Mouse (Mus musculus) intestine, embryonic 16.5 days (tissue): ENCODE measurements around the gene Cmss1. TPM values are rescaled to one million over a fixed set of nuclear protein-coding genes. Genes with fewer than 3 reads are reported as not detected.

ENCODE experiments used
- ATAC-seq: fragments of 200-750 bp; cut with Nextera tagmentation; 2 replicates; pipeline ENCODE4 v1.8.0; 2017; ENCODE audit warnings: moderate TSS enrichment, moderate library complexity
- H3K27ac ChIP-seq: fragments of 300-500 bp; sonication (generic); 2 replicates; pipeline ENCODE4 v1.5.1; 2014; ENCODE audit warnings: mild to moderate bottlenecking, low read length
- H3K27me3 ChIP-seq: fragments of 300-500 bp; sonication (generic); replicated peaks from 2 replicates; pipeline ENCODE4 v1.6.1; 2014; ENCODE audit warnings: low read length, control low read depth, mixed read lengths; ENCODE audit not compliant: control insufficient read depth, insufficient read depth
- H3K36me3 ChIP-seq: fragments of 300-500 bp; sonication (generic); 2 replicates; pipeline ENCODE4 v1.6.1; 2014; ENCODE audit warnings: low read length, control low read depth; ENCODE audit not compliant: control insufficient read depth, insufficient read depth
- H3K4me1 ChIP-seq: fragments of 300-500 bp; sonication (generic); 2 replicates; pipeline ENCODE4 v1.6.1; 2014; ENCODE audit warnings: low read length, control low read depth, mixed read lengths; ENCODE audit not compliant: control insufficient read depth, insufficient read depth
- H3K4me2 ChIP-seq: fragments of 300-500 bp; sonication (generic); 2 replicates; pipeline ENCODE4 v1.6.1; 2014; ENCODE audit warnings: low read depth, low read length, control low read depth
- H3K4me3 ChIP-seq: fragments of 300-500 bp; sonication (generic); 2 replicates; pipeline ENCODE4 v1.5.1; 2014; ENCODE audit warnings: mild to moderate bottlenecking, low read length
- H3K9ac ChIP-seq: fragments of 300-500 bp; sonication (generic); 2 replicates; pipeline ENCODE4 v1.6.1; 2014; ENCODE audit warnings: low read depth, low read length
- H3K9me3 ChIP-seq: fragments of 300-500 bp; sonication (generic); 2 replicates; pipeline ENCODE4 v1.6.1; 2016; ENCODE audit warnings: low read length, control low read depth; ENCODE audit not compliant: control insufficient read depth
- WGBS: fragments of 180-500 bp; shearing (Covaris S2); extraction: QIAGEN DNeasy Blood & Tissue Kit; methylation state at CpG from one replicate; pipeline ENCODE4 v1.1.7; 2014; 5-methylcytosine and 5-hydroxymethylcytosine counted together
- polyA plus RNA-seq: library from polyadenylated mRNA; unstranded; fragments of >200 nt; fragmentation: Nextera tagmentation; extraction: Ambion mirVana; gene quantifications from 2 replicates; pipeline ENCODE4 v1.2.1, GENCODE M21; 2015

Gene Cmss1
- polyA plus RNA-seq, 1 experiment from 2014 or later, result 41.4 TPM

DNA sequence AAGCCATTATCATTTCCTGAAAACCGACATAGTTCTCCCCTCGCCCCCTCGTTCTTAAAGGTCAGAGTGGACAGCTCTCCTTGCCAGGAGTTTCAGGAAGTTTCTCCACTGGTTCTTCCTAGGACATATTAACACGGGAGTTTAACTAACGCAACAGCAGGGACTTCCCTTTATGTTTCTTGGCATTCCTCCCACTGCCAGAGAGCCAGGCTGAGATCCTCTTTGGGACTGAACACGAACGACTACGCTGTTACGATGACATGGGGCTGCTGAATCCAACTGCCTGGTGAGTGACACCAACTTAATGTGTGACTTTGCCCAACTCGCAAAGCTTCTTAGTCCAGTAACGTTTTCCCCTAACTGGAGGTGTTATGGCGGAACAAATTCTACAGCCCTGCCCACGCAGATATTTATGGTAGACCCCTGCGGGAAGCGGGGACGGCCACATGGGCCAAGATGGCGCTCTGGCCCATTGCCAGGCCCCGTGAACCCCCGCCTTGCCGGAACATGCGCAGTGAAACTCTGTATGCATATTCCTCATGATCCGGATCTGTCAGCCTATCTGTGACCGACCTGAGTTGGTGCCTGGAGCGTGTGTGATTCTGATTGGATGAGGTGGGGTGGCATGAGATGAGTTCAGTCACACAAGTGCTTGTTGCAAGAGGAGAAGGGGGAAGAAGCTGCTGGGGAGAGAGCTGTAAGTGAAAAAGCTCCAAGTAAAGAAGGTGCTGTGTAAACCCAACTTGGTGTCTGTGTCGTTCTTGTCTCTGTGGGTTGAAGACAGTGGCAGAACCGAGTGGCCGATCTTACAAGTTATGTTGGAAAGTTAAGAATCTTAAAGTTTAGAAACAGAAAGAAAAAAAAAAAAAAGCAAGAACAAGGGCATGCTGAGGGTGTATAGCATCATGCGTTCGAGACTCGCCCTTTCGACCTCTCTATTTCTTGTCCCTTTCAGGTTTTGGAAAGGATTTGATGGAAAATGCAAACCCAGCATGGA, 326.1 kb downstream of the Cmss1 start:
- no peak for ATAC-seq
- Histone ChIP-seq H3K4me3 (no peak overlapping the region), H3K9ac (no peak overlapping the region), H3K27me3 (no peaks in the 10 kb centered on the region), H3K27ac (no peak overlapping the region), H3K4me1 (no peaks in the 10 kb centered on the region), H3K36me3 (no peaks in the 10 kb centered on the region), H3K4me2 (no peak overlapping the region), H3K9me3 (no peaks in the 10 kb centered on the region)
- 85% methylated on average over 31 of the region's 31 CpGs for WGBS

DNA sequence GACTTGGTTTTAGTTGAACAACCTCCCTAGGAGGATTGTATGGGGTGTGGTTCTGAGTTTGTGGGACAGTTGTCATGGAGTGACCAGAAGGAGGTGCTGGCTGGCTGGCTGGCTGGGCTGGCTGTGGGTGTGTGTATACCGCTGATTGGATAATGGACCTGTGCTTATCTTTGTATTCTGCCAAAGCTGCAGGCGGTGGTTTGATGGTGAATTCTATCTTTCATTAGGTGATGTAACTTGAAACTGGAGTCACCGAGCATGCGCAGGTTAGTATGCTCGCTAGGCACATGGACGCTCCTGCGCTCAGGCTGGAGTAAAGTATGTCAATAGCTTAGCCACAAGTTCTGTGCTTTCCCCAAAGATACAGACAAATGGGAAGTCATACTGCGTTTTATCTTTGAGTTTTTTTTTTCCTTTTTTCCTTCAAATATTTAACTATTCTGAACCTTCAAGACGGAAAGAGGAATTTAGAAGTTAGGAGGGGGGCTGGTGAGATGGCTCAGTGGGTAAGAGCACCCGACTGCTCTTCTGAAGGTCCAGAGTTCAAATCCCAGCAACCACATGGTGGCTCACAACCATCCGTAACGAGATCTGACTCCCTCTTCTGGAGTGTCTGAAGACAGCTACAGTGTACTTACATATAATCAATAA, 327.6 kb downstream of the Cmss1 start:
- ATAC-seq, result no peak
- Histone ChIP-seq H3K9me3 (no peaks in the 10 kb centered on the region), H3K4me1 (no peaks in the 10 kb centered on the region), H3K27ac (no peak overlapping the region), H3K4me2 (no peak overlapping the region), H3K36me3 (no peaks in the 10 kb centered on the region), H3K9ac (no peak overlapping the region), H3K27me3 (no peaks in the 10 kb centered on the region), H3K4me3 (no peak overlapping the region)
- WGBS, result 84% methylated on average over 10 of the region's 12 CpGs

DNA sequence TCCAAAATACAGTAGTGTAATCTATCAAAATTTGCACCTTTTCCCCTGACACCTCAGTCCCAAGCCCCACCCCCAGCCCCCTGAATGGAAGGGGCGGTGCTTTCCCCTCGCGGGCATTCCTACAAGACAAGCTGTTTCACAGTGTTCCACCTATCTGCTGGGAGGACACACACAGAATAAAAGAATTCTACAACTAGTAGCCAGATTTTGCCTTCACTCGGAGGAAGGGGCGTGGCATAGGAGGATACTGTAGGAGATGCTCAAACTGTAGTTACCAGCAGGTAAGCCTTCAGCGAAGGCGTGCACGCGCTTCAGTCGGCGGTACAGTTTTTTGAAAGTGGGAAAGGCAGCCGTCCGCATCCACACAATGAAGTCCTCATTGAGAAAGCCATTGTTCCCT, 336.9 kb downstream of the Cmss1 start:
- Histone ChIP-seq H3K36me3 (no peaks in the 10 kb centered on the region), H3K4me2 (no peak overlapping the region), H3K4me3 (no peak overlapping the region), H3K4me1 (peaks cover 2% of the 10 kb centered on the region; the same call in 1 of the 2 replicates), H3K9ac (no peak overlapping the region), H3K9me3 (no peaks in the 10 kb centered on the region), H3K27ac (no peak overlapping the region), H3K27me3 (no peaks in the 10 kb centered on the region)
- WGBS, result 94% methylated on average over 13 of the region's 13 CpGs
- no peak for ATAC-seq

DNA sequence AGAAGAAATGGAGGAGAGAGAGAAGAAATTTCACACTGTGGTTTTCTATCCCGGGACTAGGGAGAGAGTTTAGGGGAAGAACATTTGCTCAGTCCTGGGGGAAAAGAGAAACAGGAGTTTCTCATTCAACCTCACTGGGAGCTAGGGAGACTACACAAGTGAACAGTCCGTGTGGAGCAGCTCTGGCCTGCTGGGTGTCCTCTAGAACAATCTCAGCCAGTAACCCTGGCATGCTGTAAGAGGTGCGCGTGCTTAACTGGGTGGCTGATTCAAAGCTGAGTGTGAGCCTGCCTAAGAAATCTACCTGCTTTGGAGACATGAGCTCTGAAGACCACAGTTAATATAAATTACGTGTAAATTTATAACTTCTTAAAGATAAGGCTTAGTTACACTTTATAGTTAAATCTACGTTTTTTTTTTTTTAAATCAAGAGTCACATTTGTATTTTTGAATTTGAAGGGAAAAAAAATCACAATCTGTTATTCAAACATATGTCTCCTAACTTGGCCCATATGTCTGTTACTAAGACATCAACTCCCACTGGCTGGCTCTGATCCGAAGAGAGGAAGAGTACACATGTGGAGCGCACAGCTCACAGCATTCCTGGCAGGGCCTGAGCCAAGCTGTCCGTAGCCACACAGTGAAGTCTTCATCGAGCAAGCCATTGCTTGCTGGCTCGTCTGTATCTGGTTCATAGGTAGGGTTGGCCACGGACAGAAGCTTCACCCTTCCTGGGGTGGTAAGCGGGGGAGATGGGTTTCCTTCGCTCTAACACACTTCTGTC, 338.4 kb downstream of the Cmss1 start:
- H3K9me3 ChIP-seq, result no peaks in the 10 kb centered on the region
- no peaks in the 10 kb centered on the region for H3K36me3 ChIP-seq
- H3K9ac ChIP-seq, result no peak overlapping the region
- 84% methylated on average over 14 of the region's 14 CpGs for WGBS
- no peaks in the 10 kb centered on the region for H3K27me3 ChIP-seq
- no peak for ATAC-seq
- H3K4me1 ChIP-seq, result peaks cover 2% of the 10 kb centered on the region; the same call in 1 of the 2 replicates
- H3K27ac ChIP-seq, result no peak overlapping the region
- H3K4me2 ChIP-seq, result no peak overlapping the region
- H3K4me3 ChIP-seq, result no peak overlapping the region

DNA sequence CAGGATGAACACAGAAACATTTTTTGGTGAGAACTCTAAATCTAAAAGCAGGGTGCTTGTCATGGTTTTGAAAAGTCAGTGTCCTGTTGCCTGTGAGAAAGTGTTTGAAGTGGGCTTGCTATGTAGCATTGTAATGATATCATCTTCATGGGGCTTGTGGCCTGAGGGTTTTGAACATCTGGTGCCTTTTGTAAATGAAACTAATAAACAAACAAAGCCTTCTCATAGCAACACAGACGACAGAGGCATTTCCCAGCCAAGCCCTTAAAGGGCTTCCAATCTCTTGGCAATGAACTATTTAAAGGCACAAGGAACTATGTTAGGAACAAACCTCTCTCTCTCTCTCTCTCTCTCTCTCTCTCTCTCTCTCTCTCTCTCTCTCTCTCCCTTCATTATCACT, 339.6 kb downstream of the Cmss1 start:
- 4% methylated on average over 1 of the region's 1 CpGs for WGBS
- peak; percentile 58; the same call in 1 of the 2 replicates for ATAC-seq

DNA sequence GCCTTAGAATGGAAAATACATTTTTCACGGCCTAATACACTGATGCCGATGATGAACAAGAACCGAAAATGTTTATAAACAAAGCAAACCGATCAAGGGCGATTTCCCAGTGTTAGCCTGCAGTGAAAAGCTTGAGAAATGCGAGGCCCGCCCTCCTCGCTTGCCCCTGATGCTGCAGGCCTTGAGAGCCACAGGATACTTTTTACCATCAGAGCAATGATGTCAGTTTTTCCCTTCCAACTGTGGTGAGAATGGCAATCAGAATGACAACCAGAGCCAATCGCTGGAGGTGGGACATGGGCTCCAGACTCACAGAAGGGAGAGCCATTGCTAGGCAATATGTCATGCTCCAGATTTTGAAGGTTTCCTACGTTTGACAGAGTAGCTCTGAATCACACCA, 346.5 kb downstream of the Cmss1 start:
- Histone ChIP-seq H3K27me3 (no peaks in the 10 kb centered on the region), H3K9me3 (no peaks in the 10 kb centered on the region), H3K36me3 (no peaks in the 10 kb centered on the region), H3K9ac (no peak overlapping the region), H3K4me2 (no peak overlapping the region), H3K27ac (no peak overlapping the region), H3K4me1 (no peaks in the 10 kb centered on the region), H3K4me3 (no peak overlapping the region)
- WGBS, result 77% methylated on average over 10 of the region's 10 CpGs
- ATAC-seq, result no peak

More for the DNA sequence above, 339.6 kb downstream of the Cmss1 start:
- no peak overlapping the region for H3K4me2 ChIP-seq
- no peak overlapping the region for H3K4me3 ChIP-seq
- H3K36me3 ChIP-seq, result no peaks in the 10 kb centered on the region
- no peaks in the 10 kb centered on the region for H3K9me3 ChIP-seq
- peak overlapping the region; percentile 45 for H3K27ac ChIP-seq
- H3K9ac ChIP-seq, result no peak overlapping the region
- no peaks in the 10 kb centered on the region for H3K27me3 ChIP-seq
- H3K4me1 ChIP-seq, result peaks cover 2% of the 10 kb centered on the region; the same call in 1 of the 2 replicates

DNA sequence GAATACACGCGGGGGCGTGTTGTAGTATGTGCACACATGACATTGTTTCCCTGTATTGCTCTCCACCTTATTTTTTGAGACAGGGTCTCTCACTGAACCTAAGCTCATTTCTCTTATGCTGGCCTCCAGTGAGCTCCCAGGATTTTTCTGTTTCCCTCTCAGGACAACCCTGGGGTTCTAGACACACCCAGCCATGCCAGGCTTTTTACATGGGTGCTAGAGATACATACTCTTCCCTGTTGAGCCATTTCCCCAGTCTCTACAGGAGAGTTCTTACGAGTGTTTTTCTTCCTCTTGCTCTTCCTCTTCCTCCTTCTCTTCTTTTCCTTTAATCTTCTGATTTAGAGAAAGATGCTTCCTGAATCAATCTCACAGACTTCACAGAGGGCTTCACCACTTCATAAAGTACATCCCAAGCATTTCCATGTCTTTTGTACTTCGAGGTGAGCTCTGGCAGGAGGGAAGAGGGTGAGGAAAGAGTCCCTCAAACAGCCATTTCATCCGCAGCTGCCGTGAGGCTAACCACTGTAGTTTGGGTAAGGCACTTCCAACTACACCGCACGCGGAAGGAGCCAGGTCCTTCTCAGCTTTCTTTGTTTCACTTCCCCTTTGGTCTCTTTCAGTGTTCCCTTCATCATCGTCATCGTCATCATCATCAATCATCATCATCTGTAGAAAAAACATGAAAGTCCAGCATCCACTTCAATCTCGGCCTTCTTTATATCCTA, 347.1 kb downstream of the Cmss1 start:
- Histone ChIP-seq H3K9me3 (no peaks in the 10 kb centered on the region), H3K27me3 (no peaks in the 10 kb centered on the region), H3K36me3 (no peaks in the 10 kb centered on the region), H3K9ac (no peak overlapping the region), H3K4me2 (no peak overlapping the region), H3K4me1 (no peaks in the 10 kb centered on the region), H3K4me3 (no peak overlapping the region), H3K27ac (no peak overlapping the region)
- 87% methylated on average over 13 of the region's 13 CpGs for WGBS
- ATAC-seq, result no peak
